Mouse (Mus musculus): ENCODE results near the gene Sppl2a.

DNA sequence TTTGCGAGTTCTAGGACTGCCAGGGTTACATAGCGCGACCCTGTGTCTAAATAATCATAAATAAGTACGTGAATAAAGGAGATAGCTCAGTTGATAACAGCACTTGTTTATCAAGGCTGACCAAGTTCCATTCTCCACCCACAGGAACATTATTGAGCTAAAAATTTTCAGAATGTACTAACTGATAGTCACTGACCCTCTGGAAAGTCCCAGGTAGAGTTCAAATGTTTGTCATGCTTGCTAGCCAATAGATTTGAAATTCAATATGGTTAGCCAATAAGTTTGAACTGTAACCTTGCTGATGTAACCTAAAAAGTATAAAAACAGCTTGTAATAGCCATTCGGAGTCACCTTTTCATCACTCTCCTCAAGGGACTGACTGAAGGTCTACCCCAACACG lies 4.4 kb downstream of the Sppl2a start:
- TF ChIP-seq POLR2A (IDR thresholded peaks at IDR 0.05; ENCODE audit: extremely low read depth, insufficient read depth, low read length), result no peak
- TF ChIP-seq CTCF (IDR thresholded peaks at IDR 0.05; ENCODE audit: extremely low read depth, insufficient read depth, low read length), result no peak
